ENCODE assay signal across 31 mouse cellular contexts in the genomic region with DNA sequence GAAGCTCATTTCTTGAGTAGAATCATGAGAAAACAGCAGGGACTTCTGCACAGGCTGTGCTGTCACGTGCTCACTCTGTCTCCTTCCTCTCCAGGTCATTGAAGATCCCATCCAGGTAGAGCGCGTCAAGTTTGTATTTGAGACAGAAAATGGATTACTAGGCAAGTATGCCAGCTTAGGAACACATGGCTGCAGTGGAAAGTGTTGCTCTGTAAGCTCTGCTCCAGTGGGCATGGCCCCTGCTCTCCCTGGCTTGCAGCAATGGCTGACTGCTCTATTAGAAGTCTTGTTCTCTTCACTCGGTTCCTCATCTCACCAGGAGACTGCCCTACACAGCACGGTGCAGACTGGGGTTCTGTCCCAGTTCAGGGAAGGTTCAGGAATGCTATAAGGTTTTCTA. TPM values are rescaled to one million over a fixed set of nuclear protein-coding genes. Genes with fewer than 3 reads are reported as not detected.
"Had no signal": no experiment of that assay in that cellular context is flagged by ENCODE, and none has a peak within 500 bp of the region (broad histone marks: within the 10 kb centered on the region; RNA-seq: fewer than 3 reads in every experiment).

No protein-coding gene starts in this region.

- H3K4me1 ChIP-seq: embryonic facial prominence, embryonic 10.5 days; embryonic facial prominence, embryonic 12.5 days; embryonic facial prominence, embryonic 13.5 days; embryonic facial prominence, embryonic 15.5 days; forebrain, embryonic 10.5 days; forebrain, embryonic 12.5 days; forebrain, embryonic 13.5 days; forebrain, embryonic 15.5 days had no signal

- H3K4me2 ChIP-seq: embryonic facial prominence, embryonic 12.5 days; embryonic facial prominence, embryonic 13.5 days; embryonic facial prominence, embryonic 15.5 days; forebrain, embryonic 12.5 days; forebrain, embryonic 13.5 days; forebrain, embryonic 15.5 days had no signal

- H3K9ac ChIP-seq: embryonic facial prominence, embryonic 12.5 days; embryonic facial prominence, embryonic 13.5 days; embryonic facial prominence, embryonic 15.5 days; forebrain, embryonic 12.5 days; forebrain, embryonic 13.5 days; forebrain, embryonic 15.5 days; forebrain, postnatal 0 days had no signal

- H3K4me3 ChIP-seq: embryonic facial prominence, embryonic 10.5 days; embryonic facial prominence, embryonic 12.5 days; embryonic facial prominence, embryonic 13.5 days; embryonic facial prominence, embryonic 15.5 days; erythroblast, embryonic 14.5 days; forebrain, embryonic 10.5 days; forebrain, embryonic 12.5 days; forebrain, embryonic 13.5 days; forebrain, embryonic 15.5 days; gastrocnemius, adult 2 months had no signal

- DNase-seq: cerebellum, adult 18-20 months; cerebellum, adult 2 months; cerebellum, adult 8-10 months; cerebellum, adult 9-10 months; cerebellum, adult 9-11 months; cerebellum, postnatal 10 days; cerebellum, postnatal 14 days; cerebellum, postnatal 25 days; cerebellum, postnatal 36 days; embryo, embryonic 11 days; forebrain, postnatal 0 days; gastrocnemius, adult 2 months; gastrocnemius, postnatal 10 days; gastrocnemius, postnatal 14 days; gastrocnemius, postnatal 25 days; gastrocnemius, postnatal 36 days; heart, adult 18-20 months had no signal

- H3K27ac ChIP-seq: embryonic facial prominence, embryonic 10.5 days; embryonic facial prominence, embryonic 12.5 days; embryonic facial prominence, embryonic 13.5 days; embryonic facial prominence, embryonic 15.5 days; forebrain, embryonic 10.5 days; forebrain, embryonic 12.5 days; forebrain, embryonic 13.5 days; forebrain, embryonic 15.5 days; gastrocnemius, adult 2 months had no signal

- H3K9me3 ChIP-seq: embryonic facial prominence, embryonic 10.5 days; embryonic facial prominence, embryonic 12.5 days; embryonic facial prominence, embryonic 13.5 days; embryonic facial prominence, embryonic 15.5 days; forebrain, embryonic 10.5 days; forebrain, embryonic 12.5 days; forebrain, embryonic 13.5 days; forebrain, embryonic 15.5 days had no signal

- ATAC-seq: forebrain, embryonic 13.5 days; forebrain, embryonic 14.5 days; forebrain, embryonic 15.5 days; forebrain, embryonic 16.5 days; forebrain, postnatal 0 days had no signal

- H3K27me3 ChIP-seq: embryonic facial prominence, embryonic 12.5 days; embryonic facial prominence, embryonic 13.5 days; embryonic facial prominence, embryonic 15.5 days; forebrain, embryonic 12.5 days; forebrain, embryonic 13.5 days; forebrain, embryonic 15.5 days had no signal

RNA-seq across cellular contexts. Expression of a gene that starts 33.7 kb away (rescaled TPM):
- total RNA-seq: common myeloid progenitor, adult 5-6 weeks; gastrocnemius, adult 18-20 months; gastrocnemius, adult 2 months; gastrocnemius, adult 8-10 months; gastrocnemius, postnatal 14 days; heart, adult 18-20 months had no signal
